Mouse (Mus musculus): ENCODE data around the gene Uckl1. TPM values are rescaled to one million over a fixed set of nuclear protein-coding genes. Genes with fewer than 3 reads are reported as not detected.

The Uckl1 gene
- total RNA-seq, 2 experiments from 2014 or later, result 106 to 113 TPM

DNA sequence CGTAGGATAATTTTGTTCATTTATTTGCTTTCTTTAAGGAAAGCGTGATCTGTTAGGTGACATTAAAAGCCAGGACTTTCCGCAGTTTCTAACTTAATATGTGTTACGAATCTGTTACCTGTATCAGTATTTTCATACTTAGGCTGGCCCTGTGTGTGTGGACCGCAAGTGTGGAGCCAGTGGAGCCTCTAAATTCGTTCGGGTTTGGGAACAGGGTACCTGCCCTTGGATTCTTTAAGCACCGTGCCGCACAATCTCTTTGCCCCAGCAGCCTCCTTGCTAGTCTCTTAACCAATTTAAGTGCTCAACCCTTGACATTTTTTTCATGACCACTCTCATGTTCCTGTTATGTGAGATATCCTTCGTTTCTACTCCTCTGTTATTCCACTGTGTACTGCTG is 63.2 kb downstream of the Uckl1 start:
- no peak for DNase-seq (ENCODE audit: low spot score in 2 of 2)

DNA sequence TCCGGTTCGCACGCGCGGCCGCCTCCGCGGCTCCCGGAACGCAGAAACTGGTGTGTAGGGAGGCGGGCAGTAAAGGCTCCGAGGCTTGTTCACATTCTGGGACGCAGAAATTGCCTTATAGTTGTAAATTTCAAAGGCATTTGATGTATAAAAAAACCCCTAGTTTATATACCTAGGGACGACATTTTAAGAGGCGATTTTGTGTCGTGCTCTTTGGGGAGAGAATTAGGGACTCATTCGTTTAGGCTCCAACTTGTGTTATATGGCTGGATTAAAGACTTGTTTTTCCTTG is 63.8 kb downstream of the Uckl1 start:
- DNase-seq (ENCODE audit: low spot score in 2 of 2), result no peak

DNA sequence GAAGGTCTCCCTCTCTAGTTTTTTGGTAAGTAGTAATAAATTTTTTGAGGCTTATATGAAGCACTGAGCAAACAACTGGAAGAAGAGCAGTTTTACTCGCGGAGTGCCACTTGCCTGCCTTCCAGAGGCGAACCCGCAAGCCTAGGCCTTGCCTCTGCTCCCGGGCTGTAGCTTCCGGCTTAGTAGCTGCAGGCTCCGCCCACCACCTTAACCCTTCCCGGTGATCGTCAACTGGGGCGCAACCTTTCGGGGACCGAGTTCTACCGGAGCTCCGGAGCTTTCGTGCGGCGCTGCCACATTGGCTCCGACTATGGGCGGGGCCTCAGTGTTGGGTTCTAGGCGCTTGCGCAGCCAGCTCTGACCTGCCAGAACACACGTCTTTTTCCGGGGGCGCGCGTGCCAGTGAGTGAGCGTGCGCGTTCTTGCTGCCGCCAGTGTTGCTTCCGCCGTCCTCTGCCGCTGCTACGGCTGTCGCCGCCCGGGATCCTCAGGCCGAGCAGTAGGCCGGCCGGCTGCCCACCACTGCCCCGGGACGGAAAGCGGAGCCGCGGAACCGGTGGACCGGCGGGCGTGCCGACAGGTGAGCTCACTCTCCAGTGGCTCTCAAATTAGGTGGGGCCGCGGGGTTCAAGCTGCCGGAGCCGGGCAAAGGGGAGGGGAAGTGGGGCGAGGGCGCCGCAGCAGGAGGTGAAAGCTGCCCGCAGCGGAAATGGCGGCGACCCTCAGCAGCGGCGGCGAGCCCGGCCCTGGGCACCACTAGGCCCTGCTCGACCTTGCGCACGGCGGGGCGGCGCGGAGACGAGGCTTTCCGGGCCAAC is 64.4 kb downstream of the Uckl1 start, which contains the start of gene Dnajc5:
Dnajc5 (plus strand) TSS at position 368 of the 818 bp plus-strand sequence.
- DNase-seq (ENCODE audit: low spot score in 2 of 2), result peak; percentile 77 to 96

DNA sequence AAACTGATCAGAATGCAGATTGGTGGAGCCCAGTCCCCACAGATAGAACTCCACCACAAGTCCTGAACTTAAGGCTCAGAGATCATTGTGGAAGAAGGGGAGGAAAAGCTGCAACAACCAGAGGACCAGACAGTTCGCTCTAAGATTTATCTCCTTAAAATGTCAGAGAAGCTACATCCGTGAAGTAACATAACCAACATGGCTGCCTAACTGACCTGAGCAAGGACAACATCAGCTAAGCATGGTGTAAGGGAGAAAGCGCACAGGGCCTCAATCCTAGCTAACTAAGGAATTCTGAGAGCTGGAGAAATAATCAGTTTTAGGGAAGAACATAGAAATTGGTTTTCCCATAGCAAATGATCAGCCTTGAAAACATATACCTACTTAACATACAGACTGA is 65.5 kb downstream of the Uckl1 start:
- no peak for DNase-seq (ENCODE audit: low spot score in 2 of 2)

Small RNAs within 50 kb of the gene (microRNA-seq; reads per million reads assigned to microRNA genes)
- 0.79 reads per million for gene Mir7006

Other genes starting within 250 kb of the Uckl1 start
- gene Zgpat, start 220.0 kb downstream of the Uckl1 start, total RNA-seq (2021), result 10 to 100 TPM; 37.0 to 42.4 TPM
- 10 to 100 TPM; 43.6 to 48.9 TPM for gene Arfrp1, start 219.5 kb downstream of the Uckl1 start, total RNA-seq (2021)
- gene Lime1, start 204.8 kb downstream of the Uckl1 start, total RNA-seq (2021), result 10 to 100 TPM; 21.8 to 28.4 TPM
- 10 to 100 TPM; 27.3 to 28.4 TPM for gene Zbtb46, start 125.5 kb downstream of the Uckl1 start, total RNA-seq (2021)
- not detected for gene Abhd16b, start 91.7 kb downstream of the Uckl1 start, total RNA-seq (2021)
- gene Tpd52l2, start 87.8 kb downstream of the Uckl1 start, total RNA-seq (2021), result 100 to 1,000 TPM; 120 to 121 TPM
- gene Dnajc5, start 64.4 kb downstream of the Uckl1 start, total RNA-seq (2021), result 100 to 1,000 TPM; 120 to 131 TPM
- gene Prpf6, start 7.0 kb upstream of the Uckl1 start, total RNA-seq (2021), result 10 to 100 TPM; 72.3 to 73.4 TPM
- 100 to 1,000 TPM; 141 to 143 TPM for gene Zfp512b, start 7.9 kb upstream of the Uckl1 start, total RNA-seq (2021)
- 10 to 100 TPM; 23.8 to 25.5 TPM for gene Samd10, start 14.3 kb upstream of the Uckl1 start, total RNA-seq (2021)
- gene Gm29797, start 72.1 kb upstream of the Uckl1 start, total RNA-seq (2021), result under 1 TPM; 0.42 TPM
- gene Sox18, start 86.7 kb upstream of the Uckl1 start, total RNA-seq (2021), result 10 to 100 TPM; 45.2 to 47.3 TPM
- 10 to 100 TPM; 23.6 to 24.3 TPM for gene Tcea2, start 95.4 kb upstream of the Uckl1 start, total RNA-seq (2021)
- 10 to 100 TPM; 30.2 to 31.1 TPM for gene Rgs19, start 109.1 kb upstream of the Uckl1 start, total RNA-seq (2021)
- not detected for gene Lkaaear1, start 113.5 kb upstream of the Uckl1 start, total RNA-seq (2021)
- 1 to 10 TPM; 4.0 to 6.0 TPM for gene Oprl1, start 130.1 kb upstream of the Uckl1 start, total RNA-seq (2021)
- gene Myt1, start 178.4 kb upstream of the Uckl1 start, total RNA-seq (2021), result 10 to 100 TPM; 14.7 TPM

Data from adrenal gland, postnatal 4 days (tissue).